Mouse (Mus musculus): ENCODE measurements around the gene Camkmt.

GRCm38 (mm10) chr17:85271466-85272175, 181.3 kb downstream of the Camkmt start:
- TF ChIP-seq POLR2A (IDR thresholded peaks at IDR 0.05; ENCODE audit: low read depth, low read length) = no peak
- TF ChIP-seq CTCF (IDR thresholded peaks at IDR 0.05; ENCODE audit: extremely low read depth, insufficient read depth, insufficient read length, insufficient replicate concordance) = no peak
